Mouse (Mus musculus) natural killer cell, adult 2 months (primary cell): Measurements from ENCODE around the gene Nop56.

Experiments
- DNase-seq, 2 experiments: peaks; one replicate each; pipeline ENCODE4 v3.0.0; 2022; ENCODE audit warnings: low spot score in 2 of 2

The Nop56 gene

GRCm38 (mm10) chr2:130295331-130296133 lies 21.3 kb downstream of the Nop56 start:
- peak in 1 of 2 experiments; percentile 16 for DNase-seq

DNA sequence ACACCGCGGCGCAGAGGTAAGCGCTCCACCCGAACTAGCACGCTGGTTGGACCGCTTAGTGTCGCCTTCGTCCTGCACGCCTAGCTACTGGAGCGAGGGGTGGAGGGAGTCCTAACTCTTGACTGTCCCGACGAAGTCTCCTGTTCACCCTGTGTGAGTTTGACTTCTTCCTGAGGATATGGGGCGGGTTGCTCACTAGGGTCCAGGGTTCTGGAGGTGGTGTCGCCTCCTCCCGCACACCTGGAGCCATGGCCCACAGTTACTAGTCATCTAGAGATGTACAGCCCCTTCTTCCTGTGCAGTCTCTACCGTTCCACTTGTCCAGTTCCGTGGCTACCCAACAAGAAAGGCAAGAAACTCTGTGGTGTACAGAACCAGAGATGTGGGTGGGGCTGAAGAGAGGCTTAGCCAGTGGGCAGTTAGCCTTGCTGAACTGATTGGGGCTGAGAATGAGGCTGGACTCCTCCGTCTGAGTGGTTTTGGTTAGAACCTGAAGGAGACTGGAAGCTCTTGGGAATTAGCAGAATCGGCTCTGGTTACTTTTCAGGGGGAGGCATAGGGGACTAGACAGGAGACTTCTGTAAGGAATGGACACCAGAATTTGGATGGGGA lies 22.0 kb downstream of the Nop56 start:
- no peak for DNase-seq

DNA sequence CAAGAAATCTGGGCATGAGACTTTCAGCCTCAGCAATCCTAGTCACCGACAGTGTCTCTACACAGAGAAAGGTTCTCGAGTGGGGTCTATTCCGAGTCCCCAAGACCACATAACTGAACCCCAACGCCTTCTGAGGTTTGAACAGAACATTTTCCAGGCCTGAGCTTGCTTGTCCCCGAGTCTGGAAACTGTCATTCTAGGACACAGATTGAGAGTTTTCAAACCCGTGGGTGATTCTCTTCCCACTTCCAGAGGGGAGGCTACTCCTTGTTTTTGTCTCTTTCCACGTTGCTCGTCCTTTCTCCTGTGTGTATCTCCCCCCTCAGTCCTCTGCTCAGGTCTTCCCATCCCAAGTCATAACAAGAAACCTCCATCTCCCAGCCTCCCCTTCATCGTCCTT lies 23.4 kb downstream of the Nop56 start:
- DNase-seq, result no peak

- DNase-seq, result no peak
Measured at GRCm38 (mm10) chr2:130303014-130303413, 28.8 kb downstream of the Nop56 start.

DNA sequence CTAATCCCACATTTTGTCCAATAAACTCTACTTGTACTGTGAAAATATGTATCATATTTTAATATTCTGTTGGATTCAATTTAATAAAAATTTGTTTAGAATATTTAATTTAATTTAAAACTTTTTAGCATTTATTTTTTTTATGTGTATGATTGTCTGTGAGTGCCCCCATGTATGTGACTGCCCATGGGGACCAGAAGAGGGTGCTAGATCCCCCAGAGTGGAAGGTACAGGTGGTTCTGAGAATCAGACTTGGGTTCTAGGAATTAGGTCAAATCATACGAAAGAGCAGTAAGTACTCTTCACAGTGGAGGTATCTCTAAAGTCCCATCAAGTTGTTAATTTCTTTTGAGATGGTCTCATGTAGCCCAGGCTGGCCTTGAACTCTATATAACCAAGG lies 52.8 kb downstream of the Nop56 start:
- no peak for DNase-seq
